Comparison of ENCODE assay signal across 10 mouse cellular contexts in the genomic region with DNA sequence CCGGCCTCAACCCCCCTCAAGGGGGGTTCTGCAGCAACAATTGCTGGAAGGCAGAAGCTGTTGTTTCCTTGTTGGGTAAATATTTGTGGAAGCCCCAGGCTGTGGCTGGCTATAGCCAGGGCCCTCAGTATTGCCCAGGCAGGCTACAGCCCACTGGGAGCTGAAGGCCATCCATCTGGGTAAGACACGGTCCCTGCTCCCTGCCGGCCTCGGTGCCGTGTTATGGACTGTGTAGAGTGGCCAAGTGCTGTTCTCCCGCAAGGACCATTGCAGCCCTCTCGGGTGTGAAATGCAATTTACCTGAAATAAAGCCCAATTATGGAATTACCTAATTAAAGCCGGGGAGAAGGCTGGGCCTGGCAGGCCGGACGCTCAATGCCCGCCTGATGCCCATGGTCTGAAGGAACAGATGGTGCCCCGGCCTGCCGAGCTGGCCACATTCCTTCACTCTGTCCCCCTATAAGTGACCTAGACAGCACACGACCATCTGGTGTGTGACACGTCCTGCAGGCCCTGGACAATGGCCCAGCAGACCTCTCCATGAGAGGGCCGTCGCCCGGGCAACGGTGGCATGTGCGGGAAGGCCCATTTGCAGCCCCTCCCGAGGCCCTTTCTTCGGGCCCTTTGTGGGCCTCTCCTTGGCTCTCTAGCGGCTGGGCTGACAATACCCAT. TPM values are rescaled to one million over a fixed set of nuclear protein-coding genes. Genes with fewer than 3 reads are reported as not detected.
DNase-seq lines count a peak whose midpoint lies in the region; ATAC-seq and TF ChIP-seq lines count a peak whose summit lies in the region.
"Had no signal": no experiment of that assay in that cellular context is flagged by ENCODE, and none has a peak within 500 bp of the region (broad histone marks: within the 10 kb centered on the region; RNA-seq: fewer than 3 reads in every experiment).

No protein-coding gene starts in this region.

- no peaks in the 10 kb centered on the region for H3K27me3 ChIP-seq in testis, adult 2 months (ENCODE audit: control insufficient read depth, insufficient read depth, low read length)
- no peaks in the 10 kb centered on the region for H3K27me3 ChIP-seq in limb, embryonic 13.5 days
- H3K27me3 ChIP-seq in stomach, postnatal 0 days (ENCODE audit: control insufficient read depth, insufficient read depth, low read length) = no peaks in the 10 kb centered on the region
- H3K27me3 ChIP-seq: embryonic facial prominence, embryonic 12.5 days had no signal

- H3K9me3 ChIP-seq in limb, embryonic 13.5 days = no peaks in the 10 kb centered on the region
- H3K9me3 ChIP-seq in stomach, postnatal 0 days (ENCODE audit: control insufficient read depth, low read length) = no peaks in the 10 kb centered on the region
- H3K9me3 ChIP-seq: embryonic facial prominence, embryonic 12.5 days had no signal

- no peak for TF ChIP-seq EP300 in stomach, postnatal 0 days (optimal IDR thresholded peaks at IDR 0.05)

- peak overlapping the region; percentile 3; the same call in 1 of the 2 replicates for H3K9ac ChIP-seq in limb, embryonic 13.5 days
- no peak overlapping the region for H3K9ac ChIP-seq in stomach, postnatal 0 days (ENCODE audit: low read length)
- H3K9ac ChIP-seq: embryonic facial prominence, embryonic 12.5 days; liver, embryonic 14.5 days had no signal

- no peak; the same call in 1 of the 2 replicates for TF ChIP-seq POLR2A in testis, adult 2 months (IDR thresholded peaks at IDR 0.05; ENCODE audit: control insufficient read depth, low read depth, low read length)

- no peak overlapping the region for H3K4me2 ChIP-seq in limb, embryonic 13.5 days (replicated peaks)
- no peak overlapping the region for H3K4me2 ChIP-seq in stomach, postnatal 0 days (replicated peaks; ENCODE audit: low read depth)
- H3K4me2 ChIP-seq: embryonic facial prominence, embryonic 12.5 days had no signal

- no peak for DNase-seq in testis, postnatal 14 days (ENCODE audit: low spot score)
- peak; percentile 66 for DNase-seq in embryo, embryonic 9.5 days (ENCODE audit: extremely low spot score)
- DNase-seq in stomach, postnatal 0 days (ENCODE audit: low spot score) = peak; percentile 26
- no peak for DNase-seq in right cerebral cortex, postnatal 4 days
- no peak for DNase-seq in yolk sac, embryonic 10.5 days (ENCODE audit: low spot score)
- DNase-seq in gastrocnemius, adult 8-10 months (ENCODE audit: low spot score in 2 of 2) = no peak

- H3K4me3 ChIP-seq in testis, adult 2 months (ENCODE audit: control insufficient read depth, low read depth, low read length) = peak overlapping the region; percentile 19; the same call in 1 of the 2 replicates
- H3K4me3 ChIP-seq in limb, embryonic 13.5 days = no peak overlapping the region
- H3K4me3 ChIP-seq in stomach, postnatal 0 days (ENCODE audit: low read depth, low read length) = no peak overlapping the region
- H3K4me3 ChIP-seq: embryonic facial prominence, embryonic 12.5 days had no signal

- 67% methylated on average over 23 of the region's 23 CpGs for WGBS in limb, embryonic 13.5 days
- 63% methylated on average over 23 of the region's 23 CpGs for WGBS in stomach, postnatal 0 days

- no peak for ATAC-seq in limb, embryonic 13.5 days (ENCODE audit: low FRiP score, low read depth)
- no peak for ATAC-seq in stomach, postnatal 0 days (ENCODE audit: low FRiP score, low TSS enrichment)

- no peak overlapping the region for H3K27ac ChIP-seq in testis, adult 2 months (ENCODE audit: control insufficient read depth, insufficient read depth, low read depth, low read length)
- no peak overlapping the region for H3K27ac ChIP-seq in limb, embryonic 13.5 days
- H3K27ac ChIP-seq in stomach, postnatal 0 days (replicated peaks) = no peak overlapping the region
- H3K27ac ChIP-seq: embryonic facial prominence, embryonic 12.5 days; liver, embryonic 14.5 days had no signal

- no peaks in the 10 kb centered on the region for H3K4me1 ChIP-seq in testis, adult 2 months (ENCODE audit: control insufficient read depth, insufficient read depth, low read length)
- peaks cover 8% of the 10 kb centered on the region; the same call in 1 of the 2 replicates for H3K4me1 ChIP-seq in limb, embryonic 13.5 days
- no peaks in the 10 kb centered on the region for H3K4me1 ChIP-seq in stomach, postnatal 0 days (replicated peaks; ENCODE audit: control insufficient read depth, insufficient read depth)

- no peak for TF ChIP-seq CTCF in testis, adult 2 months (IDR thresholded peaks at IDR 0.05; ENCODE audit: control insufficient read depth, insufficient read depth, insufficient replicate concordance, low read depth, low read length)
- no peak for TF ChIP-seq CTCF in stomach, postnatal 0 days (IDR thresholded peaks at IDR 0.05; ENCODE audit: low read depth)

- no peaks in the 10 kb centered on the region for H3K36me3 ChIP-seq in testis, adult 2 months (ENCODE audit: control insufficient read depth, insufficient read depth, low read length)
- H3K36me3 ChIP-seq in limb, embryonic 13.5 days = no peaks in the 10 kb centered on the region
- no peaks in the 10 kb centered on the region for H3K36me3 ChIP-seq in stomach, postnatal 0 days (ENCODE audit: control insufficient read depth, insufficient read depth, low read length)
- H3K36me3 ChIP-seq: embryonic facial prominence, embryonic 12.5 days had no signal

RNA-seq across cellular contexts. Expression of a gene that starts 32.6 kb away (rescaled TPM):
- polyA plus RNA-seq in testis, adult 2 months (2012; rRNA removed) = 41.7 and 45.9 TPM in 2 replicates
- polyA plus RNA-seq in limb, embryonic 13.5 days (2015; fragmentation: Nextera tagmentation; extraction: Ambion mirVana) = 1,335 and 1,388 TPM in 2 replicates
- polyA plus RNA-seq in stomach, postnatal 0 days (2015; fragmentation: Nextera tagmentation; extraction: Ambion mirVana) = 185 and 199 TPM in 2 replicates
- total RNA-seq in gastrocnemius, adult 8-10 months (2022) = 10 to 100 TPM; 14.9 to 27.6 (median 22.9) TPM

RNA-seq across cellular contexts. Expression of a gene that starts 45.3 kb away (rescaled TPM):
- 38.0 and 41.9 TPM in 2 replicates for polyA plus RNA-seq in testis, adult 2 months (2012; rRNA removed)
- polyA plus RNA-seq in limb, embryonic 13.5 days (2015; fragmentation: Nextera tagmentation; extraction: Ambion mirVana) = 1.4 and 1.5 TPM in 2 replicates
- polyA plus RNA-seq in stomach, postnatal 0 days (2015; fragmentation: Nextera tagmentation; extraction: Ambion mirVana) = 27.0 and 28.1 TPM in 2 replicates
- under 1 TPM in 2 of 4 experiments, not detected in 2; 0.32 to 0.56 TPM for total RNA-seq in gastrocnemius, adult 8-10 months (2022)

Comparison
In these comparisons a context has a peak if more than half of its experiments do, and no peak if none do; other contexts are left out.
1. DNase-seq: peak in embryo, embryonic 9.5 days (single experiment) and stomach, postnatal 0 days (single experiment); none in testis, postnatal 14 days (single experiment), right cerebral cortex, postnatal 4 days (single experiment), yolk sac, embryonic 10.5 days (single experiment) and gastrocnemius, adult 8-10 months (0 of 2).
2. RNA of a gene that starts 45.3 kb away (polyA plus RNA-seq): 38.0 to 41.9 TPM in testis, adult 2 months and 27.0 to 28.1 TPM in stomach, postnatal 0 days; 1.4 to 1.5 TPM in limb, embryonic 13.5 days; every median in the first group is over 10 times any median in the second.